Mouse (Mus musculus): Measurements from ENCODE around the gene Lingo2.

DNA sequence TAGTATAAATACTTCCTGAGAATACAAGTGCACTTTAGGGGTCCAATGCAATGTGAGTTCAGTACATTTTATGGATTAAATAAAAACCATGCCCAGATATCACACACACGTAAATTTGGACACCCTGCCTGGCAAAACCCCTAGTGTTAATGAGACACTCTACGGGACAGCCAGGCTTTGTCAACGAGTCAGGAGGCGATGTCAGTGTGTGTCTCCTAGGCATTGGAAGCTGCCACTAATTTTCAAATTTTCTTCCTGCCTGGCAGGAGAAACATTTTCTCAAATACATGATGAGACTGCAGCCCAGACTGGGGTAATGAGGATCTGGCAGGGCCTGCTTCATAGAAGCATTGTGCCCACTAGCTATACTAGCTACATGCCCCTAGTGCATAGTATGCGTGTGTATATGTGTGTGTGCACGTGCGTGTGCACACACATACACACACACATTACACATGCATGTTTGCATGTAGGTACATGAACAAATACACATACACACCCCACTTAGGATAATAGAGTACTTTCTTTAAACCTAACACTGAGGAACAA is 1128.2 kb downstream of the Lingo2 start:
- TF ChIP-seq GATA1 (IDR thresholded peaks at IDR 0.05; ENCODE audit: borderline replicate concordance, low read length): no peak
- TF ChIP-seq FLI1 (IDR thresholded peaks at IDR 0.05; ENCODE audit: low read length): no peak

Measured in megakaryocyte, embryonic 14.5 days (primary cell).